Mouse (Mus musculus) heart, embryonic 14.5 days (tissue): Measurements from ENCODE around the gene Tfcp2. TPM values are rescaled to one million over a fixed set of nuclear protein-coding genes. Genes with fewer than 3 reads are reported as not detected.
"Not testable (repeated sequence)": the region's sequence is repeated elsewhere in the genome, so short reads cannot be mapped to it uniquely, and the experiment has no call there.

Source experiments
- ATAC-seq: fragments of 200-750 bp; cut with Nextera tagmentation; 2 replicates; pipeline ENCODE4 v1.8.0; 2017; ENCODE audit warnings: low read depth, moderate TSS enrichment; ENCODE audit not compliant: insufficient number of reproducible peaks, insufficient read depth, low FRiP score
- H3K27ac ChIP-seq, 2 experiments: fragments of 200-500 bp in 1 of 2; fragments of 300-500 bp in 1 of 2; sonication (generic) in 1 of 2; replicated peaks in 1 of 2; 2 replicates each; pipeline ENCODE4 v1.5.1; 2012 to 2014; ENCODE audit warnings: low read depth in 2 of 2, low read length in 2 of 2, control low read depth in 1 of 2, mild to moderate bottlenecking in 1 of 2, mixed read lengths in 1 of 2; ENCODE audit not compliant: control insufficient read depth in 1 of 2, insufficient read depth in 1 of 2
- H3K27me3 ChIP-seq: fragments of 300-500 bp; sonication (generic); 2 replicates; pipeline ENCODE4 v1.6.1; 2014; ENCODE audit warnings: mild to moderate bottlenecking, low read length, control low read depth; ENCODE audit not compliant: control insufficient read depth, insufficient read depth
- H3K36me3 ChIP-seq: fragments of 300-500 bp; sonication (generic); 2 replicates; pipeline ENCODE4 v1.6.1; 2014; ENCODE audit warnings: mild to moderate bottlenecking, control low read depth, low read length, mixed read lengths; ENCODE audit not compliant: control insufficient read depth, insufficient read depth
- H3K4me1 ChIP-seq, 2 experiments: fragments of 200-500 bp in 1 of 2; fragments of 300-500 bp in 1 of 2; sonication (generic) in 1 of 2; 2 replicates each; pipeline ENCODE4 v1.6.1; 2012 to 2014; ENCODE audit warnings: low read length in 2 of 2, control low read depth in 1 of 2, mixed read lengths in 1 of 2; ENCODE audit not compliant: control insufficient read depth in 2 of 2, insufficient read depth in 2 of 2
- H3K4me2 ChIP-seq: fragments of 300-500 bp; sonication (generic); 2 replicates; pipeline ENCODE4 v1.6.1; 2014; ENCODE audit warnings: mild to moderate bottlenecking, low read length
- H3K4me3 ChIP-seq, 2 experiments: fragments of 200-500 bp in 1 of 2; fragments of 300-500 bp in 1 of 2; sonication (generic) in 1 of 2; 2 replicates each; pipeline ENCODE4 v1.5.1; 2012 to 2014; ENCODE audit warnings: low read length in 2 of 2, mild to moderate bottlenecking in 2 of 2, control low read depth in 1 of 2, low read depth in 1 of 2, moderate library complexity in 1 of 2; ENCODE audit not compliant: control insufficient read depth in 1 of 2, insufficient read depth in 1 of 2
- H3K9ac ChIP-seq: fragments of 300-500 bp; sonication (generic); 2 replicates; pipeline ENCODE4 v1.6.1; 2014; ENCODE audit warnings: mild to moderate bottlenecking, low read length
- H3K9me3 ChIP-seq: fragments of 300-500 bp; sonication (generic); 2 replicates; pipeline ENCODE4 v1.6.1; 2016; ENCODE audit warnings: low read length, control low read depth; ENCODE audit not compliant: control insufficient read depth
- WGBS: fragments of 180-500 bp; shearing (Covaris S2); extraction: QIAGEN DNeasy Blood & Tissue Kit; methylation state at CpG from one replicate; pipeline ENCODE4 v1.1.7; 2014; 5-methylcytosine and 5-hydroxymethylcytosine counted together
- polyA plus RNA-seq: library from polyadenylated mRNA; unstranded; fragments of >200 nt; fragmentation: Nextera tagmentation; extraction: Ambion mirVana; gene quantifications from 2 replicates; pipeline ENCODE4 v1.2.1, GENCODE M21; 2014

The Tfcp2 gene
- polyA plus RNA-seq, 1 experiment from 2014 or later, result 17.1 TPM

DNA sequence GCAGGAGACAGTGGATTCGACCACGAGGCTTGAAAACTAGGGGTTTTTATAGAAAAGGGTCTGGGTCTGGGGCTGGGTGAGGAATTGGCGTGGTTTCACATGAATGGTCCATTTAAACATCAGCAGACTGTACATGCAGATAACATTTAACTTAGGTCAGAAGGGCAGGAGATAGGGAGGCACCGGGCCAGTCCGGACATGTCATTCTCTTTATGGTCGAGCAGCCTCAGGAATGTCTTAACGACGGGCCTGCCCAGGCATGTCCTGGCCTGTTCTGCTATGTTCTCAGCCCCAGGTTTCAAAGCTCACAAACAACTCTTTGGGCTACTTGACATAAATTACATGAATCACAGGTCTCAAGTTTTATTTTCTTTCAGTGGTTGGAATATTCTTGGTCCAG is 52.3 kb downstream of the Tfcp2 start:
- H3K9me3 ChIP-seq, H3K4me3 ChIP-seq, H3K4me1 ChIP-seq, H3K9ac ChIP-seq, H3K27me3 ChIP-seq, H3K27ac ChIP-seq, H3K4me2 ChIP-seq, ATAC-seq: not testable (repeated sequence)
- WGBS, result 64% methylated on average over 8 of the region's 8 CpGs
- peaks cover 13% of the 10 kb centered on the region; the same call in 1 of the 2 replicates for H3K36me3 ChIP-seq

GRCm38 (mm10) chr15:100495102-100495501 is 56.7 kb downstream of the Tfcp2 start, which contains the start of gene Csrnp2:
Gene Csrnp2, minus strand, starts transcription at chr15:100495488.
- under 1% methylated on average over 39 of the region's 40 CpGs for WGBS
- peak; percentile 95 for ATAC-seq
- Histone ChIP-seq H3K4me2 (peak within 1 kb of the TSS; percentile 75), H3K9ac (peak within 1 kb of the TSS; percentile 90), H3K4me1 (peaks cover 16 to 38% of the 10 kb centered on the region in 2 experiments), H3K9me3 (no peaks in the 10 kb centered on the region), H3K27ac (peak within 1 kb of the TSS; percentile 80 to 85), H3K36me3 (no peaks in the 10 kb centered on the region), H3K27me3 (no peaks in the 10 kb centered on the region), H3K4me3 (peak within 1 kb of the TSS; percentile 63 to 92)

- H3K36me3 ChIP-seq, result no peaks in the 10 kb centered on the region
- ATAC-seq, result peak; percentile 66
- peak overlapping the region; percentile 75 for H3K4me2 ChIP-seq
- H3K4me3 ChIP-seq, result peak overlapping the region; percentile 63 to 92
- no peaks in the 10 kb centered on the region for H3K27me3 ChIP-seq
- H3K4me1 ChIP-seq, result peaks cover 18 to 42% of the 10 kb centered on the region in 2 experiments
- 1% methylated on average over 29 of the region's 29 CpGs for WGBS
- peak overlapping the region; percentile 80 to 85 for H3K27ac ChIP-seq
- H3K9me3 ChIP-seq, result no peaks in the 10 kb centered on the region
- H3K9ac ChIP-seq, result peak overlapping the region; percentile 90
Observed at GRCm38 (mm10) chr15:100494647-100495046, 57.2 kb downstream of the Tfcp2 start.

DNA sequence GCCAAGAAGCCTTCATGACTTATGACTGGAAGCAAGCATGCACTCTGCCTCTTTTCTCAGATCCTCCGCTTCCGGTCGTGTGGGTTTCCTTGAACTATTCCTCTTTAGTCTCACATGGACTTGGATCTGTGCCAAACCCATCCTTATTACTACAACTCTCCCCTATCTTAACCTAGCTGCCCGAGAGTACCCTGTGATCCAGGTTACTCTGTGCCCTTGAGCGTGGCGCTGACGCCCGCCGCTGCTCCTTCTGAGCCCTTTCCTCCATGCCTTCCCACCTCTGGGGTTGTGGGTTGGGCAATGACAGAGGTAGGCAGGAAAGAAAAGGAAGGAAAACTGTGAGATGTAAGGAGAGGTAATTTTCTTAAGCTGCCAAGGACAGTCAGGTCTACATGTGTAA is 59.8 kb downstream of the Tfcp2 start:
- 67% methylated on average over 9 of the region's 9 CpGs for WGBS
- Histone ChIP-seq H3K36me3 (peaks cover 12% of the 10 kb centered on the region), H3K27ac (no peak overlapping the region), H3K9ac (no peak overlapping the region), H3K4me2 (0 out of 2 replicates have a peak overlapping the region, but pooled peaks have one; percentile 5), H3K9me3 (no peaks in the 10 kb centered on the region), H3K27me3 (no peaks in the 10 kb centered on the region), H3K4me1 (peaks cover 30 to 57% of the 10 kb centered on the region in 2 experiments), H3K4me3 (no peak overlapping the region)
- ATAC-seq, result no peak

GRCm38 (mm10) chr15:100489263-100489662 is 62.5 kb downstream of the Tfcp2 start:
- peaks cover 29 to 55% of the 10 kb centered on the region in 2 experiments for H3K4me1 ChIP-seq
- no peak overlapping the region for H3K4me3 ChIP-seq
- H3K27me3 ChIP-seq, result no peaks in the 10 kb centered on the region
- H3K27ac ChIP-seq, result 0 out of 4 replicates have a peak overlapping the region, but pooled peaks of 1 of the 2 experiments have one; percentile 6
- no peaks in the 10 kb centered on the region for H3K9me3 ChIP-seq
- H3K9ac ChIP-seq, result no peak overlapping the region; the same call in 1 of the 2 replicates
- 75% methylated on average over 15 of the region's 15 CpGs for WGBS
- no peak for ATAC-seq
- H3K36me3 ChIP-seq, result peaks cover 39% of the 10 kb centered on the region
- H3K4me2 ChIP-seq, result no peak overlapping the region

GRCm38 (mm10) chr15:100488297-100488696 is 63.5 kb downstream of the Tfcp2 start:
- peaks cover 48% of the 10 kb centered on the region for H3K36me3 ChIP-seq
- peaks cover 27 to 46% of the 10 kb centered on the region in 2 experiments for H3K4me1 ChIP-seq
- H3K4me3 ChIP-seq, H3K4me2 ChIP-seq, H3K9ac ChIP-seq, ATAC-seq, H3K27me3 ChIP-seq, H3K27ac ChIP-seq, H3K9me3 ChIP-seq: not testable (repeated sequence)
- WGBS, result 23% methylated on average over 1 of the region's 1 CpGs

DNA sequence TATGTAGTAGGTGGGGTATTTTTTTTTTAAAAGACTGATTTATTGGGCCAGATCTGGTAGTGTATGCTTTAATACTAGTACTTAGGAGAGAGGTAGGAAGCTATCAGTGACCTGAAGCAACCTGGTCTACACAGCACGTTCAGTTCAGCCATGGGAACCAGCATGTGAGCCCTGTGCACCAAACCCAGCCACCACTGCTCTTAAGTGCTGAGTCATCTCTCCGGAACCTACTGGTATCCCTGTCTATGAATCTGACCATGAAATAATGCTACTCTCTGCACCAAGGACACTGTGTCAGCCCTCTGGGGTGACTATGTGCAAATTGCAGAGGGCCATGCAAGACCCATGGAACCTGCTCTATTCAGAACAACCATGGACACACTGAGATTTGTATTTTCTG is 64.8 kb downstream of the Tfcp2 start:
- Histone ChIP-seq H3K27ac (no peak overlapping the region), H3K36me3 (peaks cover 60% of the 10 kb centered on the region), H3K27me3 (no peaks in the 10 kb centered on the region), H3K9ac (no peak overlapping the region), H3K9me3 (no peaks in the 10 kb centered on the region), H3K4me1 (peaks cover 24 to 35% of the 10 kb centered on the region in 2 experiments), H3K4me3 (no peak overlapping the region), H3K4me2 (no peak overlapping the region)
- ATAC-seq, result no peak
- 87% methylated on average over 2 of the region's 2 CpGs for WGBS

DNA sequence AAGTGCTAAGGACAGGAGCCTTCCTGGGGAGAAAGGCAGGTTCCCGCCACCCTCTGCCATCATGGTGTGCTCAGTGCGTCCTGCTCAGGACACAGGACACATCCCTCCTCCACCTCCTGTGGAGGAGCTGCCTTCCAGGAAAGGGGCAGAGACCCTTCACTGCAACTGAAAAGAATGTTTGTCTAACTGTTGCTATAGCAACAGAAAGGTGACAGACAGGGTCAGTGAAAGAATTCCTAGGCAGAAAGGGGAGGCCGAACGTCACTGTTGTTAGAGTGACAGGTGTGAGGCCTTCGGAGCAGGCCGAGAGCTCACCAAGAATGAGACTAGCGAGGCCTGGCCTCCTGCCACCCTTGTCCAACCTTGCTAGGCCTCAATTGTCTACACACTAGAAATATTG is 65.4 kb downstream of the Tfcp2 start:
- H3K9ac ChIP-seq, result 0 out of 2 replicates have a peak overlapping the region, but pooled peaks have one; percentile 11
- H3K4me2 ChIP-seq, result no peak overlapping the region
- no peak overlapping the region for H3K27ac ChIP-seq
- no peaks in the 10 kb centered on the region for H3K27me3 ChIP-seq
- WGBS, result 45% methylated on average over 7 of the region's 7 CpGs
- no peak overlapping the region for H3K4me3 ChIP-seq
- peaks cover 66% of the 10 kb centered on the region for H3K36me3 ChIP-seq
- ATAC-seq, result no peak
- H3K4me1 ChIP-seq, result peaks cover 22 to 29% of the 10 kb centered on the region in 2 experiments
- H3K9me3 ChIP-seq, result no peaks in the 10 kb centered on the region
